Mouse (Mus musculus) midbrain, embryonic 11.5 days (tissue): ENCODE results near the gene Rtl6. TPM values are rescaled to one million over a fixed set of nuclear protein-coding genes. Genes with fewer than 3 reads are reported as not detected.

Source experiments
- ATAC-seq: fragments of 200-750 bp; cut with Nextera tagmentation; 2 replicates; pipeline ENCODE4 v1.8.0; 2017; ENCODE audit warnings: moderate TSS enrichment, moderate library complexity; ENCODE audit not compliant: low FRiP score
- DNase-seq: peaks from one replicate; pipeline ENCODE4 v3.0.0; 2015; ENCODE audit warnings: low spot score; ENCODE audit errors: missing footprints
- H3K27ac ChIP-seq: fragments of 300-500 bp; sonication (generic); 2 replicates; pipeline ENCODE4 v1.5.1; 2014; ENCODE audit warnings: low read depth, low read length
- H3K27me3 ChIP-seq: fragments of 300-500 bp; sonication (generic); 2 replicates; pipeline ENCODE4 v1.6.1; 2014; ENCODE audit warnings: mild to moderate bottlenecking, low read length, moderate library complexity, mixed read lengths; ENCODE audit not compliant: control insufficient read depth, insufficient read depth
- H3K36me3 ChIP-seq: fragments of 300-500 bp; sonication (generic); 2 replicates; pipeline ENCODE4 v1.6.1; 2014; ENCODE audit warnings: mild to moderate bottlenecking, low read length, moderate library complexity, mixed read lengths; ENCODE audit not compliant: control insufficient read depth, insufficient read depth
- H3K4me1 ChIP-seq: fragments of 300-500 bp; sonication (generic); 2 replicates; pipeline ENCODE4 v1.6.1; 2014; ENCODE audit warnings: low read length; ENCODE audit not compliant: control insufficient read depth, insufficient read depth
- H3K4me2 ChIP-seq: fragments of 300-500 bp; sonication (generic); 2 replicates; pipeline ENCODE4 v1.6.1; 2014; ENCODE audit warnings: mild to moderate bottlenecking, moderate library complexity
- H3K4me3 ChIP-seq: fragments of 300-500 bp; sonication (generic); 2 replicates; pipeline ENCODE4 v1.5.1; 2014; ENCODE audit warnings: low read depth, low read length
- H3K9ac ChIP-seq: fragments of 300-500 bp; sonication (generic); 2 replicates; pipeline ENCODE4 v1.6.1; 2014; ENCODE audit warnings: low read length
- H3K9me3 ChIP-seq: fragments of 300-500 bp; sonication (generic); 2 replicates; pipeline ENCODE4 v1.6.1; 2016; ENCODE audit warnings: low read length; ENCODE audit not compliant: control insufficient read depth
- WGBS: fragments of 180-500 bp; shearing (Covaris S2); extraction: QIAGEN DNeasy Blood & Tissue Kit; methylation state at CpG from one replicate; pipeline ENCODE4 v1.1.7; 2014; 5-methylcytosine and 5-hydroxymethylcytosine counted together
- polyA plus RNA-seq: library from polyadenylated mRNA; unstranded; fragments of >200 nt; fragmentation: Nextera tagmentation; extraction: Ambion mirVana; gene quantifications from 2 replicates; pipeline ENCODE4 v1.2.1, GENCODE M21; 2014

Rtl6 gene
- polyA plus RNA-seq = 19.6 and 20.3 TPM in 2 replicates

GRCm38 (mm10) chr15:84557189-84557921 lies at the start of gene Rtl6:
Gene Rtl6, minus strand, starts transcription at chr15:84557823.
- peak; percentile 95 for ATAC-seq
- peak; percentile 96 for DNase-seq
- Histone ChIP-seq H3K9ac (peak within 1 kb of the TSS; percentile 87), H3K4me1 (peaks cover 10% of the 10 kb centered on the region; the same call in 1 of the 2 replicates), H3K9me3 (no peaks in the 10 kb centered on the region; the same call in 1 of the 2 replicates), H3K27ac (peak within 1 kb of the TSS; percentile 90), H3K4me2 (peak within 1 kb of the TSS; percentile 58), H3K36me3 (no peaks in the 10 kb centered on the region), H3K4me3 (peak within 1 kb of the TSS; percentile 55), H3K27me3 (no peaks in the 10 kb centered on the region)
- WGBS = 11% methylated on average over 59 of the region's 59 CpGs

GRCm38 (mm10) chr15:84603267-84603963 lies 45.8 kb upstream of the Rtl6 start:
- no peak overlapping the region for H3K27ac ChIP-seq
- no peak overlapping the region for H3K9ac ChIP-seq
- H3K9me3 ChIP-seq = no peaks in the 10 kb centered on the region
- no peaks in the 10 kb centered on the region for H3K27me3 ChIP-seq
- DNase-seq = no peak
- H3K4me3 ChIP-seq = no peak overlapping the region
- no peaks in the 10 kb centered on the region for H3K36me3 ChIP-seq
- H3K4me2 ChIP-seq = no peak overlapping the region
- H3K4me1 ChIP-seq = no peaks in the 10 kb centered on the region
- ATAC-seq = no peak
- 82% methylated on average over 8 of the region's 8 CpGs for WGBS

GRCm38 (mm10) chr15:84600977-84601595 lies 43.5 kb upstream of the Rtl6 start:
- WGBS = 78% methylated on average over 9 of the region's 9 CpGs
- Histone ChIP-seq H3K4me3 (no peak overlapping the region), H3K27ac (no peak overlapping the region), H3K27me3 (no peaks in the 10 kb centered on the region), H3K36me3 (no peaks in the 10 kb centered on the region), H3K4me2 (no peak overlapping the region), H3K9ac (no peak overlapping the region), H3K4me1 (no peaks in the 10 kb centered on the region), H3K9me3 (no peaks in the 10 kb centered on the region)
- ATAC-seq (no peak), DNase-seq (no peak)

DNA sequence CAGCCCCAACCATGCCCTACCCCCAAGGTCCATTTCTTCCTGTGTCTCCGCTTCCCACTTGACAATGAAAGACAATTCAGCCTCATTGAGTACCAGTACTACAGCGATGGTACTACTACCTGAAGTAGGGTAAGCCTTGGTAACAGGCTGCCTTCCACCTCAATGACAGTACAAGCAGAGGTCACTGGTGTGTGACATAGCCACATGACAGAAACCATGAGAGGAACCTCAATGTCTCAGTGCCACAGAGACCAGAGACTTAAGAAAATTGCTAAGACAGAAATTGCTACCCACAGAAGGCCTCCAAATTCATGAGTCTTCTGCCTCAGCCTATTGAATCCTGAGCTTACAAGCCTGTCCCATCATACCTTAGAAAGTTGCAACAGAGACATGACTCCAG lies 41.3 kb upstream of the Rtl6 start:
- H3K4me2 ChIP-seq = no peak overlapping the region
- H3K27ac ChIP-seq = no peak overlapping the region
- H3K9me3 ChIP-seq = no peaks in the 10 kb centered on the region
- no peak overlapping the region for H3K9ac ChIP-seq
- no peak overlapping the region for H3K4me3 ChIP-seq
- WGBS = 91% methylated on average over 2 of the region's 2 CpGs
- ATAC-seq (no peak), DNase-seq (no peak)
- no peaks in the 10 kb centered on the region for H3K27me3 ChIP-seq
- no peaks in the 10 kb centered on the region for H3K36me3 ChIP-seq
- H3K4me1 ChIP-seq = peaks cover 2% of the 10 kb centered on the region

DNA sequence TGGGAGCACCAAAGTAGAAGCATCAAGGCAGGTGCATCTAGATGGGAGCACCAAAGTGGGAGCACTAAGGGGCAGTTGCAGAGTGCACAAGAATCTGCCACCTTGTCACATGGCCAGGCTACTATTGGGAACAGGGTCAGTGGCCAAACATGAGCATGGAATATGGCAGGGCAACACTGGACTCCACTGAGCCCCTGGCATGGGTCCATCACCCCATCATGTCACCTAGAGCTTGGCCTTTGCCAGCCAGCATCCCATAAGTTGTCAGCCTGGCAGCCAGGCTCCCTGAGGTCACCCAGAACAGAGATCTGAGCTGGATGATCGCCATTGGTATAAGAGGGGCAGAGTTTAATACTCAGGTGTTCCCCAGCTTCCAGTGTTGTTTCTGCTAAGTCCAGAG lies 40.2 kb upstream of the Rtl6 start:
- H3K9me3 ChIP-seq = no peaks in the 10 kb centered on the region
- no peak overlapping the region for H3K4me2 ChIP-seq
- no peaks in the 10 kb centered on the region for H3K27me3 ChIP-seq
- H3K27ac ChIP-seq = no peak overlapping the region
- DNase-seq (no peak), ATAC-seq (no peak)
- WGBS = 91% methylated on average over 1 of the region's 1 CpGs
- no peak overlapping the region for H3K4me3 ChIP-seq
- no peak overlapping the region for H3K9ac ChIP-seq
- H3K4me1 ChIP-seq = peaks cover 8% of the 10 kb centered on the region
- no peaks in the 10 kb centered on the region for H3K36me3 ChIP-seq

GRCm38 (mm10) chr15:84597021-84597420 lies 39.4 kb upstream of the Rtl6 start:
- Histone ChIP-seq H3K36me3 (no peaks in the 10 kb centered on the region), H3K27me3 (no peaks in the 10 kb centered on the region), H3K4me2 (no peak overlapping the region), H3K9me3 (no peaks in the 10 kb centered on the region), H3K27ac (no peak overlapping the region), H3K9ac (no peak overlapping the region), H3K4me3 (no peak overlapping the region), H3K4me1 (peaks cover 8% of the 10 kb centered on the region)
- no peak for DNase-seq
- ATAC-seq = no peak

GRCm38 (mm10) chr15:84595241-84595945 lies 37.8 kb upstream of the Rtl6 start:
- no peak for ATAC-seq
- no peak overlapping the region for H3K27ac ChIP-seq
- WGBS = 79% methylated on average over 9 of the region's 9 CpGs

GRCm38 (mm10) chr15:84593514-84593913 lies 35.9 kb upstream of the Rtl6 start:
- H3K4me2 ChIP-seq = no peak overlapping the region
- peak overlapping the region; percentile 10; the same call in 1 of the 2 replicates for H3K9ac ChIP-seq
- peak; percentile 91 for DNase-seq
- no peaks in the 10 kb centered on the region for H3K9me3 ChIP-seq
- H3K27me3 ChIP-seq = no peaks in the 10 kb centered on the region
- no peak overlapping the region; the same call in 1 of the 2 replicates for H3K27ac ChIP-seq
- WGBS = 24% methylated on average over 9 of the region's 9 CpGs
- ATAC-seq = 0 out of 2 replicates have a peak, but pooled peaks have one; percentile 22
- no peaks in the 10 kb centered on the region for H3K36me3 ChIP-seq
- H3K4me1 ChIP-seq = peaks cover 12% of the 10 kb centered on the region
- H3K4me3 ChIP-seq = no peak overlapping the region

More at GRCm38 (mm10) chr15:84595241-84595945, 37.8 kb upstream of the Rtl6 start:
- Histone ChIP-seq H3K36me3 (no peaks in the 10 kb centered on the region), H3K4me3 (no peak overlapping the region), H3K4me2 (no peak overlapping the region), H3K27me3 (no peaks in the 10 kb centered on the region), H3K4me1 (peaks cover 8% of the 10 kb centered on the region), H3K9me3 (no peaks in the 10 kb centered on the region), H3K9ac (no peak overlapping the region)
- DNase-seq = no peak
